Mouse (Mus musculus) G1E (cell line): ENCODE measurements around the gene M1ap.

ENCODE experiments used
- CTCF ChIP-seq: IDR thresholded peaks from 2 replicates; pipeline ENCODE4 v1.5.1; 2012; ENCODE audit warnings: low read depth, low read length, inconsistent platforms, mixed read lengths
- GATA1 ChIP-seq: IDR thresholded peaks from 2 replicates; pipeline ENCODE4 v1.6.1; 2012; ENCODE audit warnings: borderline replicate concordance, low read length, inconsistent platforms, mixed read lengths
- TAL1 ChIP-seq: conservative IDR thresholded peaks from 2 replicates; pipeline ENCODE4 v1.6.1; 2012; ENCODE audit warnings: low read depth, low read length, inconsistent platforms, mixed read lengths

DNA sequence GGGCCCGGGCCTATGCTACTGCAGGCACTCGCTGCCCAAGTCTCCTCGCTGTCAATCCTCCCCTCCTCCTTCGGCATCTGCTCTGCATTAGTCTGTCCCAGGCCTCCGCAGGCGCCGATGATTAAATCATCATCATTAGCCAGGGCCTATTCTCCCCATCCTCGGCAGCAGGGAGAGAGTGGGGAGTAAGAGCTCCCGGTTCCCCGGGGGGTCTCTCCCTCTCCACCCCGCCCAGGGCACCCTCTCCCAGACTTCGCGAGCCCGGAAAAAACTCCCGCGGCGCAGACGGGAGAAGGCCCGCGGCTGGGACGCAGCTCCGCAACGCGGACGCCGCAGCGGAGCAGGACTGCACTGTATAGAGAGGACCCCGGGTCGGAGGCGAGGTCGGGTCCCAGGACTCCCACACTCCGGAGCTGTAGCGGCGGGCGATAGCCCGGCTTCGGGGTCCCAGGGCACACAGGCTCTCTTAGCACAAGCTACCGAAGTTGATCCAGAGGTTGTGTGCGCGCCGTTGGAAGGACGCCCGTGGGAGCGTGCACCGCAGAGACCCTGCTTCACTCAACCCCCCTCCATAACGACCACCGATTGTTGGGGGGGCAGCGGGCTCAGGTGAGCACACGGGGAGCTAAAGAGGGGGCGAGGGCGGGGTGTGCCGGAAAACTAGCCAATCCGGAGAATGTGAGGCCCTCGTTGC is 131.1 kb downstream of the M1ap start, which contains the start of gene Pcgf1:
- TF ChIP-seq TAL1 (no peak), CTCF (no peak), GATA1 (no peak)
